Mouse (Mus musculus) frontal cortex, postnatal 10 days (tissue): ENCODE data around the gene Ssxb2.
"Not testable (repeated sequence)": the region's sequence is repeated elsewhere in the genome, so short reads cannot be mapped to it uniquely, and the experiment has no call there.

ENCODE experiments used
- DNase-seq, 2 experiments: peaks; one replicate each; pipeline ENCODE4 v3.0.0; 2022; ENCODE audit warnings: low spot score in 2 of 2, mixed read lengths in 1 of 2

Ssxb2 gene

DNA sequence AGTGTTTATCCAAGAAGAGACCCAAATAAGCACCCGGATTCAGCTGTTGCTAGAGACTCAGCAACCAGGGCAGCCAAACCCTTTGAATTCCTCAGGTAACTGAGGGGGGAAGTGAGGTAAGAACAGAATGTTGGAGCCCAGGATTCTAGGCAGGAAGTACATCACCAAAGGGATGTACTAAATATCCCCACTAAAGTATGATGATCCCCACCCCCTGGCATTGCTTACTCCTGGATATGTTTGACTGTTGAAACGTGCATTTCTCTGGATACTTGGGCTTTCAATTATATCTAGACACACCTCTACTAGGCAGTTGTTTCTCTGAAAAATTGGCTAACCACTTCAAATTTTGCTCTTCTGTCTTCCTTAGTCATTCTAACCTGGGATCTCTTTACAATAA is at the start of gene Ssxb2:
Gene Ssxb2, minus strand, starts transcription at position 101 of the 400 bp plus-strand sequence.
- DNase-seq: not testable (repeated sequence)

- not testable (repeated sequence) for DNase-seq
These were observed 48.5 kb downstream of the Ssxb2 start, which contains the start of gene Ssxb1 for GRCm38 (mm10) chrX:8413005-8413404. TSS of gene Ssxb1 (plus strand) at chrX:8413305.
